8 mouse cellular contexts compared by ENCODE assay signal in genomic region chr7:25710519-25711130, GRCm38 (mm10). TPM values are rescaled to one million over a fixed set of nuclear protein-coding genes. Genes with fewer than 3 reads are reported as not detected.
DNase-seq lines count a peak whose midpoint lies in the region; ATAC-seq and TF ChIP-seq lines count a peak whose summit lies in the region.

No protein-coding gene starts in this region.

- no peaks in the 10 kb centered on the region for H3K9me3 ChIP-seq in hindbrain, embryonic 14.5 days (ENCODE audit: control insufficient read depth, low read length)

- H3K27ac ChIP-seq in thymus, adult 2 months (ENCODE audit: control insufficient read depth, insufficient read depth, low read length) = no peak overlapping the region; the same call in 1 of the 2 replicates
- H3K27ac ChIP-seq in hindbrain, embryonic 14.5 days = no peak overlapping the region
- 0 out of 2 replicates have a peak overlapping the region, but pooled peaks have one; percentile 10 for H3K27ac ChIP-seq in macrophage

- H3K4me3 ChIP-seq in thymus, adult 2 months (ENCODE audit: control insufficient read depth, insufficient read depth, low read length) = no peak overlapping the region
- no peak overlapping the region for H3K4me3 ChIP-seq in hindbrain, embryonic 14.5 days (replicated peaks; ENCODE audit: low read length)
- H3K4me3 ChIP-seq in macrophage (ENCODE audit: inconsistent target) = no peak overlapping the region

- H3K9ac ChIP-seq in hindbrain, embryonic 14.5 days = peak overlapping the region; percentile 18

- peak overlapping the region; percentile 9; the same call in 1 of the 2 replicates for H3K4me2 ChIP-seq in hindbrain, embryonic 14.5 days (replicated peaks)

- H3K79me2 ChIP-seq in macrophage (ENCODE audit: inconsistent target) = peaks cover 23% of the 10 kb centered on the region; the same call in 1 of the 2 replicates

- peaks cover 30% of the 10 kb centered on the region for H3K36me3 ChIP-seq in thymus, adult 2 months (ENCODE audit: control insufficient read depth, insufficient read depth, low read length)
- peaks cover 32% of the 10 kb centered on the region for H3K36me3 ChIP-seq in hindbrain, embryonic 14.5 days (replicated peaks; ENCODE audit: control insufficient read depth, insufficient read depth)
- H3K36me3 ChIP-seq in macrophage (ENCODE audit: inconsistent target) = peaks cover 30% of the 10 kb centered on the region

- peak; percentile 31 for DNase-seq in embryo, embryonic 11 days
- DNase-seq in embryo, embryonic 10.5 days (ENCODE audit: low spot score) = no peak
- DNase-seq in thymus, postnatal 4 days = peak; percentile 35
- no peak for DNase-seq in thymus, adult 2 months
- DNase-seq in hindbrain, embryonic 14.5 days (ENCODE audit: low spot score) = no peak
- no peak for DNase-seq in cerebellum, adult 8-10 months
- no peak for DNase-seq in thymus, postnatal 14 days

- peaks cover 19% of the 10 kb centered on the region for H3K4me1 ChIP-seq in thymus, adult 2 months (replicated peaks; ENCODE audit: control insufficient read depth, insufficient read depth, low read length)
- H3K4me1 ChIP-seq in hindbrain, embryonic 14.5 days (replicated peaks; ENCODE audit: control insufficient read depth, insufficient read depth, low read length) = peaks cover 12% of the 10 kb centered on the region

- ATAC-seq in hindbrain, embryonic 14.5 days (ENCODE audit: low FRiP score) = 0 out of 2 replicates have a peak, but pooled peaks have one; percentile 12

- TF ChIP-seq POLR2A in thymus, adult 2 months (IDR thresholded peaks at IDR 0.05; ENCODE audit: control insufficient read depth, extremely low read depth, insufficient read depth, low read length, poor library complexity) = no peak

- no peak for TF ChIP-seq CTCF in thymus, adult 2 months (IDR thresholded peaks at IDR 0.05; ENCODE audit: borderline replicate concordance, control insufficient read depth, extremely low read depth, insufficient read depth, low read length, poor library complexity)

- H3K27me3 ChIP-seq in thymus, adult 2 months (ENCODE audit: control insufficient read depth, insufficient read depth, low read length) = no peaks in the 10 kb centered on the region
- H3K27me3 ChIP-seq in hindbrain, embryonic 14.5 days (ENCODE audit: control insufficient read depth, insufficient read depth, low read length) = no peaks in the 10 kb centered on the region

- WGBS in thymus, adult 2 months = 51% methylated on average over 7 of the region's 7 CpGs
- 9% methylated on average over 5 of the region's 7 CpGs for whole genome bisulfite sequencing in hindbrain, embryonic 14.5 days
- 46% methylated on average over 7 of the region's 7 CpGs for WGBS in macrophage (ENCODE audit: missing documents)

RNA-seq across cellular contexts. Expression of gene Ccdc97, which starts 8.3 kb away (rescaled TPM):
- polyA plus RNA-seq in thymus, adult 2 months (2012; rRNA removed) = 184 and 185 TPM in 2 replicates
- 41.9 and 43.5 TPM in 2 replicates for polyA plus RNA-seq in hindbrain, embryonic 14.5 days (2014; fragmentation: Nextera tagmentation; extraction: Ambion mirVana)
- total RNA-seq in macrophage (2018; cell fraction: chromatin; rRNA removed) = 100 to 1,000 TPM in 1 of 26 experiments, 10 to 100 TPM in 25; 24.7 to 122 (median 61.4) TPM
- 10 to 100 TPM; 20.2 to 48.3 (median 37.1) TPM for total RNA-seq in macrophage (2018; cell fraction: cytosol; rRNA removed)
- total RNA-seq in macrophage (2018; cell fraction: nucleus; rRNA removed) = 10 to 100 TPM; 25.6 to 91.8 (median 48.4) TPM
- 21.9 to 33.1 TPM (median 32.9 TPM) in 3 replicates for polyA plus RNA-seq in macrophage (2018)

RNA-seq across cellular contexts. Expression of gene Tgfb1, which starts 23.8 kb away (rescaled TPM):
- 125 and 157 TPM in 2 replicates for polyA plus RNA-seq in thymus, adult 2 months (2012; rRNA removed)
- 0.82 and 1.1 TPM in 2 replicates for polyA plus RNA-seq in hindbrain, embryonic 14.5 days (2014; fragmentation: Nextera tagmentation; extraction: Ambion mirVana)
- total RNA-seq in macrophage (2018; cell fraction: chromatin; rRNA removed) = 100 to 1,000 TPM; 119 to 524 (median 241) TPM
- total RNA-seq in macrophage (2018; cell fraction: cytosol; rRNA removed) = 100 to 1,000 TPM; 316 to 653 (median 465) TPM
- total RNA-seq in macrophage (2018; cell fraction: nucleus; rRNA removed) = 100 to 1,000 TPM; 187 to 584 (median 334) TPM
- 329 to 471 TPM (median 343 TPM) in 3 replicates for polyA plus RNA-seq in macrophage (2018)

RNA-seq across cellular contexts. Expression of gene B9d2, which starts 30.0 kb away (rescaled TPM):
- polyA plus RNA-seq in thymus, adult 2 months (2012; rRNA removed) = 153 and 164 TPM in 2 replicates
- 41.8 and 42.7 TPM in 2 replicates for polyA plus RNA-seq in hindbrain, embryonic 14.5 days (2014; fragmentation: Nextera tagmentation; extraction: Ambion mirVana)
- 10 to 100 TPM in 19 of 26 experiments, 1 to 10 TPM in 7; 5.0 to 21.3 (median 11.6) TPM for total RNA-seq in macrophage (2018; cell fraction: chromatin; rRNA removed)
- 10 to 100 TPM in 25 of 26 experiments, 1 to 10 TPM in 1; 9.7 to 17.8 (median 14.2) TPM for total RNA-seq in macrophage (2018; cell fraction: cytosol; rRNA removed)
- total RNA-seq in macrophage (2018; cell fraction: nucleus; rRNA removed) = 10 to 100 TPM in 15 of 26 experiments, 1 to 10 TPM in 11; 4.5 to 20.0 (median 11.0) TPM
- 6.8 to 17.7 TPM (median 9.7 TPM) in 3 replicates for polyA plus RNA-seq in macrophage (2018)

RNA-seq across cellular contexts. Expression of gene Tmem91, which starts 35.7 kb away (rescaled TPM):
- 1.4 and 2.9 TPM in 2 replicates for polyA plus RNA-seq in thymus, adult 2 months (2012; rRNA removed)
- 54.1 and 64.8 TPM in 2 replicates for polyA plus RNA-seq in hindbrain, embryonic 14.5 days (2014; fragmentation: Nextera tagmentation; extraction: Ambion mirVana)
- total RNA-seq in macrophage (2018; cell fraction: chromatin; rRNA removed) = 1 to 10 TPM in 21 of 26 experiments, under 1 TPM in 3, not detected in 2; 0.51 to 5.9 (median 2.9) TPM
- 1 to 10 TPM in 10 of 26 experiments, under 1 TPM in 14, not detected in 2; 0.19 to 2.0 (median 0.92) TPM for total RNA-seq in macrophage (2018; cell fraction: cytosol; rRNA removed)
- 1 to 10 TPM in 18 of 26 experiments, under 1 TPM in 6, not detected in 2; 0.56 to 3.5 (median 1.9) TPM for total RNA-seq in macrophage (2018; cell fraction: nucleus; rRNA removed)
- 0.25 to 0.59 TPM (median 0.32 TPM) in 3 replicates for polyA plus RNA-seq in macrophage (2018)

RNA-seq across cellular contexts. Expression of gene Hnrnpul1, which starts 43.9 kb away (rescaled TPM):
- 102 and 134 TPM in 2 replicates for polyA plus RNA-seq in thymus, adult 2 months (2012; rRNA removed)
- 54.7 and 55.2 TPM in 2 replicates for polyA plus RNA-seq in hindbrain, embryonic 14.5 days (2014; fragmentation: Nextera tagmentation; extraction: Ambion mirVana)
- total RNA-seq in macrophage (2018; cell fraction: chromatin; rRNA removed) = 100 to 1,000 TPM in 21 of 26 experiments, 10 to 100 TPM in 5; 69.6 to 173 (median 119) TPM
- total RNA-seq in macrophage (2018; cell fraction: cytosol; rRNA removed) = 100 to 1,000 TPM; 100 to 165 (median 125) TPM
- 100 to 1,000 TPM in 16 of 26 experiments, 10 to 100 TPM in 10; 80.4 to 149 (median 106) TPM for total RNA-seq in macrophage (2018; cell fraction: nucleus; rRNA removed)
- 94.5 to 149 TPM (median 100 TPM) in 3 replicates for polyA plus RNA-seq in macrophage (2018)

Comparison
In these comparisons a context has a peak if more than half of its experiments do, and no peak if none do; other contexts are left out.
1. DNase-seq: peak in embryo, embryonic 11 days (single experiment) and thymus, postnatal 4 days (single experiment); none in embryo, embryonic 10.5 days (single experiment), thymus, adult 2 months (single experiment), hindbrain, embryonic 14.5 days (single experiment), cerebellum, adult 8-10 months (single experiment) and thymus, postnatal 14 days (single experiment).
2. RNA of gene Tgfb1, which starts 23.8 kb away (polyA plus RNA-seq): 329 to 471 TPM in macrophage and 125 to 157 TPM in thymus, adult 2 months; 0.82 to 1.1 TPM in hindbrain, embryonic 14.5 days; every median in the first group is over 10 times any median in the second.